Mouse (Mus musculus) erythroid progenitor cell, adult 5-6 weeks (primary cell): ENCODE results near the gene Mcm10. TPM values are rescaled to one million over a fixed set of nuclear protein-coding genes. Genes with fewer than 3 reads are reported as not detected.
A peak's percentile ranks its signal among the peaks of the same experiment; 100 is the strongest.

Source experiments
- ATAC-seq: replicated peaks from 2 replicates; pipeline ENCODE4 v1.8.0; 2016; ENCODE audit warnings: moderate number of reproducible peaks, mild to moderate bottlenecking, moderate TSS enrichment, inconsistent platforms; ENCODE audit not compliant: poor library complexity, low FRiP score, severe bottlenecking
- total RNA-seq, 2 experiments: library from RNA; stranded (forward) in 1 of 2; stranded (reverse) in 1 of 2; fragments of 150-400 nt in 1 of 2; fragments of 186-747, 209-891 nt in 1 of 2; gene quantifications; 2 replicates each; pipeline versions ENCODE4 v1.2.3 to v1.2.4; 2015 to 2017; ENCODE audit warnings: low replicate concordance in 2 of 2

The Mcm10 gene
- total RNA-seq (2015; ENCODE audit: low replicate concordance) (54.1 and 134 TPM in 2 replicates), total RNA-seq (2017; ENCODE audit: low replicate concordance) (76.9 and 109 TPM in 2 replicates)

GRCm38 (mm10) chr2:5012491-5013324 lies at the start of gene Mcm10:
Gene Mcm10 (minus strand): TSS chr2:5012791.
- peak; percentile 99 for ATAC-seq

- no peak for ATAC-seq
Observed at GRCm38 (mm10) chr2:5061133-5061708, 48.6 kb upstream of the Mcm10 start.

DNA sequence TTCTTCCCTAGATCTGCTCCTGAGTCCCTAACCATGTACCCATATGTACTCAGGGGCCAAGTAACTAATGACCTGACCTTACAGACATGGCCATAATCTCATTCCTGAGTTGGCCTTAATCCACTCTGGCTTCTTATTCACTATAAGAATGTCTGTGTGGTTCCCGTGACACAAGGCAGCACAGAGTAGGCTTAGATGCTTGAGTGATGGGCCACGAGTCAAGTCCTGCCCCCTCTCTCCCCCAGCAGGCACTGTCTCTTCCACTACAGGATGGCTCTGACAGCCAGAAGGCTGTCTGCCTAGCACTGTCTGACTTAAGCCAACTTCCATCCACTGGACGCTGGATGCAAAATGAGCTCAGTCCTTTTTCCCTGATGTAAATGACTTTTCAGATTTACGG lies 47.4 kb upstream of the Mcm10 start:
- ATAC-seq: no peak

- no peak for ATAC-seq
Observed at GRCm38 (mm10) chr2:5058436-5058835, 45.8 kb upstream of the Mcm10 start.

- no peak for ATAC-seq
Observed at GRCm38 (mm10) chr2:5050562-5050961, 38.0 kb upstream of the Mcm10 start.

DNA sequence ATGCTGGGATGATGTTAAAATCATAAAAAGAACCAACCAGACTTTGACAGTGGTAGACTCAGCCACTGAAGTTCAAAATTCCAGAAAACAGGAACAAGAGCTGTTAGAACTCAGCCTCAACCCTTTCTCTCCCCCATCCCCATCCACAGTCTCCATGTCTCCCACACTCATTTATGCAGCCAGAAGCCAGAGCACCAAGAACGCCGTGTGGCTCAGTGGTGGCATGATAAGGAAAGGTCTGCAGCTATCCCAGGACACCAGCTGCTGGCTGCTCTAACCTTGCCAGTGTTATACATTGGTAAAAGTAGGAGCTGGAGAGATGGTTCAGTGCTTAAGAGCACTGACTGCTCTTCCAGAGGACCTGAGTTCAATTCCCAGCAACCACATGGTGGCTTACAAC lies 34.4 kb upstream of the Mcm10 start:
- peak; percentile 54 for ATAC-seq

GRCm38 (mm10) chr2:5045269-5045965 lies 32.8 kb upstream of the Mcm10 start:
- no peak for ATAC-seq

DNA sequence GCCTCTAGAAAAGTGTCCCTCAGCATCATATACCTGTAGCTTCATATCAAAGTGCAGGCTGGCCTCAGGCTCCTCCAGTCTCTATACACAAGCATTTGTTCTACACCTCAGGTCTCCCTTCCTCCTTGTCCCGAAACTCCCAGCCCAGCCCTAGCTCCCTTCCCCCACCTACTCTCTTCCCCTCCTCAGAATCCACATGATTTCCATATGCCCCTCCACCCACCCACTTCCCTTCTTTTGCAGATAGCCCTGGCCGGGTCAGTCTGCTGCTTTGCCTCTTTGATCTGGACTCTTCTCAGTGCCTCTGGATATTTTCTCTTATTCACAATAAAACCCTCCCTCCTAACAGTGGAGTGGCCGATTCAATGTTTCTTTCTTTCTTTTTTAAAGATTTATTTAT lies 31.7 kb upstream of the Mcm10 start:
- ATAC-seq: no peak

GRCm38 (mm10) chr2:5043476-5043761 lies 30.8 kb upstream of the Mcm10 start:
- peak; percentile 9; the same call in 1 of the 2 replicates for ATAC-seq

GRCm38 (mm10) chr2:5042616-5043475 lies 30.3 kb upstream of the Mcm10 start:
- ATAC-seq: peak; percentile 69

DNA sequence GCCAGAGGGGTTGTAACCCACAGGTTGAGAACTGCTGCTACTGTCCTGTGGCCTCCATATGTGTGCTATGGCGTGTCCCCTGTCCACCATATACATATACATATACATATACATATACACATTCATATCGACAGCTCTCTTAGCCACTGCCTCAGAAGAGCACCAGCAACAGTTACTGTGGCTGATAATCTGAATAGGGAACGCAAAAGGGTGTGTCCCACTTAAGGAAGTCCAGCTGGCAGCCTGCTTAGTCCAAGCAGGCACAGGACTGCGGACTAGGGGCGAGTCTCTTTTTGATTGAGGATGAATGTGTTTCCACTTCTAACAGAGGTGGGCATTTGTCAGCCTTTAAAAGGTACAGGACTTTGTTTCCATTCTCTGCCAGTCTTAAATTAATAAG lies 29.3 kb upstream of the Mcm10 start:
- peak; percentile 81 for ATAC-seq

DNA sequence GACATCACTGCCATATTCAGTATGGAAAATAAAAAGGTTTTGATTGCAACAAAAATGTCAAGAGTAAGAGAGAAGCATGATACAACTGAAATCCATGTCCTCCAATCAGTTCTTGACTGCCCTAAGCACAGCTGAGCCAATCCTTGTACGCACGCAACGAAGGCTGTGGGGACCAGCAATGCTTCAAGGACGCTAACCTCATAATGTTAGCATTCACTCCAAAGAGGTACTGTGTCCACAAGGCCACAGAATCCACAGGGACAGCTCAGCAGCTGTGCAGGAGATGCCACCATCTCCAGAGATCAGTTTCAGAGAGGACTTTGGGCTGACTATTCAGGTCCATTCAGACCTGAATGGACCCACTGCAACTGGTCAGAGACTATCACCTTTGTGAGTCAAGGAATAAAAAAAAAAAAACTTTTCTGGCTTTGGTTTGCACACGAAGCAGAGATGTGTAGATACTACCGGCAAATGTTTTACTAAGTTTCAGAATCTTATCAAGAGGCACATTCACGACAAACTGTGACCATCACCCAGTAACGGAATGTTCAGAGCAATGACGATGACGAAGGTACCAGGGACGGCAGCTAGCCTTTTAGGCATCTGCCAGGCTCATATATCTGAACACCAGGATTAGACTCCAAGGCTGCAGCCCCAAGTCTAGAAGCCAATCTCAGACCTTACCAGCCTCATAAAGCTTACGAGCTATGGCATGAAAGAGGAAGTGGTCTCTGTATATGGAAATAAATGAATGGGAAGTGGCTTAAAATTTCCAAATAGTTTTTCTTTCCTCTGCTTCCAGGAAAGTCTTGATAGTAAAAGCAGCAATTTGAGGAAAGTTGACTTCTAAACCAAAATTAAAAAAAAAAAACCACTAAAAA lies 27.9 kb upstream of the Mcm10 start:
- no peak for ATAC-seq

GRCm38 (mm10) chr2:5039350-5040170 lies 27.0 kb upstream of the Mcm10 start:
- ATAC-seq: no peak

DNA sequence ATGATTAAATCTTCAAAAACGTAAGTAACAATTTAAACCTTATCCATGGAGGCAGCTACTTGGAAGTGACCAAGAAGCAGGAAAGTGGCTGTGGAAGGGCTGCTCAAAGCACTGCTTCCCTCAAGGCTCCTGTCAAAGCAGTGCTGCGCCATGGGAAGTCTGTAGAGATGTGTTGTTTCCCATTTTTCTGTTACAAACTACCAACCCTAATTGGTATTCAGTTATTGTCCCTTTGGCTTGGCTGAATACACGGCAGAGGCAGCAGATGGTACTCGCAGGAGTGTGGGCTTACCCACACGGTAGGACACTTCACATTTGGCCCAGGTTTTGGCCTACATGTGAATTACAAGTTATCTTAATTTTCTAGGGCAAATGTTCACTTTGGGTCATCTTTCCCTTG lies 25.7 kb upstream of the Mcm10 start:
- no peak for ATAC-seq

- ATAC-seq: no peak
Observed at GRCm38 (mm10) chr2:5037390-5037789, 24.8 kb upstream of the Mcm10 start.

- no peak for ATAC-seq
Observed at GRCm38 (mm10) chr2:5036411-5037076, 24.0 kb upstream of the Mcm10 start.

- no peak for ATAC-seq
Observed at GRCm38 (mm10) chr2:5035241-5035640, 22.6 kb upstream of the Mcm10 start.

GRCm38 (mm10) chr2:5034801-5035200 lies 22.2 kb upstream of the Mcm10 start:
- no peak for ATAC-seq
